Mouse (Mus musculus): ENCODE measurements at regions not wholly inside any gene's neighbourhood (a gene's known extent, or its start where the extent isn't known, plus 50 kb on each side); places are given as distances from the start of the nearest gene placed in this dataset.

- no peak for TF ChIP-seq EP300 (IDR thresholded peaks at IDR 0.05)
- TF ChIP-seq CTCF (IDR thresholded peaks at IDR 0.05) = no peak
These were observed 80.0 kb upstream of the Sfswap start for GRCm38 (mm10) chr5:129420981-129421380.

Data from lung, postnatal 0 days (tissue).